Mouse (Mus musculus): Measurements from ENCODE around the gene Gm43191.

GRCm38 (mm10) chr3:116637693-116638476 lies 43.2 kb downstream of the Gm43191 start:
- TF ChIP-seq ZC3H11A (IDR thresholded peaks at IDR 0.05; ENCODE audit: borderline replicate concordance, low read depth, low read length) (no peak), MAFK (IDR thresholded peaks at IDR 0.05; ENCODE audit: insufficient read depth, low read depth, low read length) (no peak), CHD2 (IDR thresholded peaks at IDR 0.05; ENCODE audit: low read depth, low read length) (no peak), ZNF384 (IDR thresholded peaks at IDR 0.05; ENCODE audit: low read depth, low read length) (no peak), HCFC1 (IDR thresholded peaks at IDR 0.05; ENCODE audit: borderline replicate concordance, insufficient read depth, low read length) (no peak)

All from ES-E14 (cell line).